Mouse (Mus musculus) large intestine, adult 2 months (tissue): ENCODE data around the gene Endov. TPM values are rescaled to one million over a fixed set of nuclear protein-coding genes. Genes with fewer than 3 reads are reported as not detected.

ENCODE experiments used
- DNase-seq: peaks from one replicate; pipeline ENCODE4 v3.0.0-alpha.2; 2012; ENCODE audit warnings: low read depth, low spot score
- WGBS: fragments of 180-500 bp; shearing (Covaris S2); methylation state at CpG from one replicate; pipeline ENCODE4 v1.1.7; 2018; 5-methylcytosine and 5-hydroxymethylcytosine counted together
- polyA plus RNA-seq: library from polyadenylated mRNA; depleted of rRNA; stranded (reverse); fragments of >200 nt; gene quantifications from 2 replicates; pipeline ENCODE4 v1.2.3, GENCODE M21; 2012; rRNA removed

The Endov gene
- 16.0 and 18.2 TPM in 2 replicates for polyA plus RNA-seq

DNA sequence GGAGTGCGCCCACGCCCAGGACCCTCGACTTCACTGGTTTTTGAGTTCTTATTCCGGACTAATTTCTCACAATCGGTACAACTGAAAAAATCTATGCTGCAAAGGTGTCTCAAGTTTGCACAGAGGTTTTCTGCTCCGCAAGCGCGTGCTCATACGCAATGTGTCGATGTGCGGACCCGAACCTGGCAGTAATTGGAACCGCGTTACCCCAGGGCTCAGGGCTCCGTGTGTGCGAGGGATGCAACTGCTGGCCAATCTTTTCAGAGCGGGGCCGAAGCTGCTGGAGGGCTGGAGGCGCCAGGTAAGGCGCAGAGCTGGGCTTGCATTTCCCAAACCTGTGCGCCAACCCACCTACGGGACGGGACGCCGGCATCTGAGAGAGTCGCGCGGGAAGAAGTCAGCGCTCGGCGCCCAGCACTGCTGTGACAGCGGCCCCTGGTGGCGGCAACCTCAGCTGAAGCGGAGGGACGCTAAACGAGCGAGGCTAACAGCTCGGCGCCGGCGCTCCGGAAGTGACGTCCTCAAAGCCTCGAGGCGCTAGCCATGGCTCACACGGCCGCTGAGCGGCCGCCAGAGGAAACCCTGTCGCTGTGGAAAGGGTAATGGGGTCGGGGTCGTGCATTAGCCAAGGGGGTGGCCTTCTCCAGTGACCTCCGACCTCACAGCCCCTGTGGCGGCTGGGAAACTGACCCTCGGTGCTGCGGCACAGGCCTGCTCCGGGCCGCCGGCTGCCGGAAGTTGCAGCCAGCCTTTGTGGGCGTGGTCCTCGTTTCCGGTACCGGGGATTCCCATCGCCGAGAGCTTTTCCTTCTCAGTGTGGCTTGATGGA, at the start of gene Endov:
Gene Endov, plus strand, starts transcription at position 487 of the 829 bp plus-strand sequence.
- DNase-seq, result peak; percentile 92
- WGBS, result 1% methylated on average over 66 of the region's 66 CpGs

DNA sequence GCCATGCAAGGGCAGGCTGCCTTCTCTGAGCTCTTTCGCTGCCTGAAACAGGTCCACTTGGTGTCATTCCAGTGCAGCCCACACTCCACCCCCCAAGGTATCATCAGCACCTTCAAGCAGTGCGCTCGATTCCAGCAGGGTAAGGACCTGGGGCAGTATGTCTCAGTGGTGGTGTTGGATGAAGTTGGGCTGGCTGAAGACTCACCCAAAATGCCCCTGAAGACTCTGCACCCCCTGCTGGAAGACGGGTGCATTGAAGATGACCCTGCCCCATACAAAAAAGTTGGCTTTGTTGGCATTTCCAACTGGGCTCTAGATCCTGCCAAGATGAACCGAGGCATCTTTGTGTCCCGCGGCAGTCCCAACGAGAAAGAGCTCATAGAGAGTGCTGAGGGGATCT, 48.9 kb upstream of the Endov start:
- DNase-seq, result no peak
- 91% methylated on average over 8 of the region's 8 CpGs for WGBS

DNA sequence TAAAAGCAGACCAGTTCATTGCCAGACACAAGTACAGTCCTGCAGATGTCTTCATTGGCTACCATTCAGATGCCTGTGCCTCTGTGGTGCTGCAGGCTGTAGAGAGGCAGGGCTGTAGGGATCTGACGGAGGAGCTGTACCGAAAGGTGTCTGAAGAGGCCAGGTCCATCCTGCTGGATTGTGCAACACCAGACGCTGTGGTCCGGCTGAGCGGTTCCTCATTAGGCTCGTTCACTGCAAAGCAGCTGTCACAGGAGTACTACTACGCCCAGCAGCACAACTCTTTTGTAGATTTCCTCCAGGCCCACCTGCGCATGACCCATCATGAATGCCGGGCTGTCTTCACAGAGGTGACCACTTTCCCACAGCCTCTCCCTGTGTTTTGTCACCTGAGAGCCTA, 47.7 kb upstream of the Endov start:
- DNase-seq, result no peak
- WGBS, result 94% methylated on average over 9 of the region's 9 CpGs

DNA sequence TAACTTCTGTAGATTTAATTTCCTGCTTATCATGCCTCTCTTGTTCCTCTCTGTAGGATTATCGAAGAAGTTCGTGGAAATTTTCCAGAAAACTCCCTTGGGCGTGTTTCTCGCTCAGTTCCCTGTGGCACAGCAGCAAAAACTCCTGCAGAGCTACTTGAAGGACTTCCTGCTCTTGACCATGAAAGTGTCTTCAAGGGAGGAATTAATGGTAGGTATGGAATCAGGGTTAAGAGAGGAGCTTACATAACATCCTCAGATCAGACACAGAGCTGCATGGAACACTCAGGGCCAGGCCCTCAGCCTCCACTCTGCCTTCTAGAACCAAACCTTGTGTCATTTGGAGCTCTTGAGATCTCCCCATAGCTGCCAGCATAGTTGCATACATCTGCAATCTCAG, 35.0 kb upstream of the Endov start:
- 80% methylated on average over 4 of the region's 4 CpGs for WGBS
- no peak for DNase-seq

DNA sequence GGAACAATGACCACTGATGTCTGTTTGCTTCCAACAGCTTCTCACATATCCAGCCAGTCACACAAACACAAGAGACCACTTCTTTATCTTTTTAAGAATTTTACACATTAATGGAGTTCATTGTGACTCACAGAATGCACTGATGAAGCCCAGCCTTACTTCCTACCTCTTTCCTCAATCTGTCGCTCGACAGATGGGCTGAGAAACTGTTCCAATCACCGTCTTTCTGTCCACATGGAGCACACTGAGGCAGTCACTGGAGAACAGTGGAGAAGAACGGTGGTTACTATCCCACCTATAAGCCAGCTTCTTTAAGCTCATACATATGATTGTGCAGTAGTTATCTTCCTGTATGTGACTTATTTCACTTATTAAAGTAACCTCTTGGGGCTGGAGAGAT, 13.3 kb upstream of the Endov start:
- WGBS, result 97% methylated on average over 4 of the region's 4 CpGs
- no peak for DNase-seq

DNA sequence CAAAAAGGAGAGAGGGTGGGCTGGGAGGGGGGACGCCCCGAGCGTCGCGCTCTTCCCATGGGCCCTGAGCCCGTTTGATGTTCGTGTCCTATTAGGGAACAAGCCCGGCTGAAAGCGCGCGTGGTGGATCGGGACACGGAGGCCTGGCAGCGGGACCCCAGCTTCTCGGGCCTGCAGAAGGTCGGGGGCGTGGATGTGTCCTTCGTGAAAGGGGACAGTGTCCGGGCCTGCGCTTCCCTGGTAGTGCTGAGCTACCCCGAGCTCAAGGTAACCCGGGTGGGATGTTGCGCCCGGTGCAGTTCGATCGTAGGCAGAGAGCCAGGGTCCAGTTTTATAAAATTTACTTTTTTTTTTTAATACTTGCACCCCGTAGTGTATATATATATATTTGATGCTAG, 542 bp downstream of the Endov start:
- WGBS, result under 1% methylated on average over 27 of the region's 27 CpGs
- DNase-seq, result no peak

DNA sequence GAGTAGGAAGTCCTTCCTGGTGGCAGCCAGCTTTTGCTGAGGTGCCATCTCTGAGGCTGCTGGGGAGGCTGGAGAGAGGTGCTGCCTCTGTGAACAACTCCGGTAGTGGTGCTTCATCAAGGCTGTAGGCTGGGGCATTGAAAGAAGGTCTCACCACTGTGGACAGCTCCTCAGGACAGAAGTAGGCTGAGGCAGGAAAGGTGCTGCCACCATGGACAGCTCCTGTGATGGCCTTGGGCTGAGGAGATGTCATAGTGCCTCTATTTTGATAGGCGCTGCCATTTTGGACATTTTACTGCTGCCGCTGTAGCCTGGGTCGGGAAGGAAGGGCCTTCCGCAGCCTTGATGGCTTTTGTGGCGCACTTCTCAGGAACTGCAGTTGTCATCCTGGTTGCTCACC, 1.7 kb downstream of the Endov start:
- DNase-seq, result no peak
- 86% methylated on average over 6 of the region's 6 CpGs for WGBS

DNA sequence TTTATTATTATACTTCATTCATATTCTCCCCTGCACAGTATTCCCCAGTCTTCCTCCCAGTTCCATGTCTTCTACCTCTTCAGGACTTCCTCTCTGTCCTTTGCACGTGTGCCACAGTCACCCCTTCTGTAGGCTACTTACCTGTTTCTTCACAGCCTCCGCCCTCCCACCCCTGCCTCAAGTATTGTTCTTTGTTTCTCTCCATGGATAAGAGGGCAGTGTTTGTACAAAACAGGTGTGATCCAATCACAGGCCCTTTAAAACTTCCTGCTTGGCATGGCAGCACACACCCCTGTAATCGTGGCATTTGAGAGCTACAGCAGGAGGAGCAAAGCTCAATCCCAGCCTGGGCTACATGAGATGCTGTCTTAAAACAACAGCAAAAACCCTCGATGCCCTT, 2.4 kb downstream of the Endov start:
- 31% methylated on average over 4 of the region's 4 CpGs for WGBS
- no peak for DNase-seq

DNA sequence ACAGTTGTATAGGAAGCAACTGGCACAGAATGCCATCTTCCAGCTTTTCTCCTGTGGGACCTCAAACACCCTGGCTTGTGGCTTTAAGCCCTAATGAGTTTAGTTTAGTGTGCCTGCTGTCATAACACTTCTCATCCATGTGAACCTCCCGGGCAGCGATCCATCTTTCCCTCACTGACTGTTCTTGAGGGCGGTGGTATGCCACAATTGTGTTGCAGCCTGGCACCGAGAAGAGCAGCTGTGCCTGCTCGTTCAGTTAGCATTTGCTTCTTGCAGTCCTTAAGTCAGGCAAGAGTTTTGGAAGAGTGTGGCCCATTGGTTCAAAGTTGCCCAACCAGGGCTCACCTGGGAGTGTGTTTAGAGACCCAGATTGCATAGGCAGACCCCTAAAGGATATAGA, 5.0 kb downstream of the Endov start:
- WGBS, result 80% methylated on average over 5 of the region's 5 CpGs
- no peak for DNase-seq

DNA sequence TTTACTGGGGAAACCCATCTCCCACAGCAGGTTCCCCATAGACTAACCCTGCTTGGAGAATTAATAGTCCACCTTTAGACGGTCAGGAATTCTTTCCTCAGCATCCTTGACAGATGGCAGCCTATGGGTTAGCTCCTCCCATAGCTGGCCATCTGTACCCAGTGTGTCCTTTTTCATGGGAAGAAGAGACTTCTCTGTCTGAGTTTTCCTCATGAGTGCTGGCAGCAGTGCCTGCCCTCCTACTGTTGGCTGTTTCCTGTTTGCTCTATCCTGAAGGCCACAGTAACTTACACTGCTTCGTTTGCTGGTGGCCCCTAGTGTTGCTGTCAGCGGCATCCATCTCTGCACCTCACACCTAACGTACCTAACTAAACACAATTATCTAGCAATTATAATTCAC, 6.3 kb downstream of the Endov start:
- 73% methylated on average over 4 of the region's 4 CpGs for WGBS
- no peak for DNase-seq

DNA sequence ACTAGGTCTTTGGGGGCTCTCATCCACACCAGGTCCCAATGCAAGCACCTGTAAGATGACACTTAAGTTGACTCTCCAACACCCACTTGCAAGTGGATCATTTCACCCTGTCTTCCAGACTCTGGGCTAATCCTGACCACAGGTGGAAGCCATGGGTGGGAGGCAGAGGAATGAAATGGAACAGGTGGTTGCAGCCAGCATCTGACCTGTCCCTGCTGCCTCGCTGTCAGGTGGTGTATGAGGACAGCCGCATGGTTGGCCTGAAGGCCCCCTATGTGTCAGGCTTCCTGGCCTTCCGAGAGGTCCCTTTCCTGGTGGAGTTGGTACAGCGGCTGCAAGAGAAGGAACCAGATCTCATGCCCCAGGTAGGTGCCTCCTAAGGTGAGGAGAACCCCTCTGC, 8.2 kb downstream of the Endov start:
- whole genome bisulfite sequencing, result 94% methylated on average over 4 of the region's 4 CpGs
- no peak for DNase-seq

DNA sequence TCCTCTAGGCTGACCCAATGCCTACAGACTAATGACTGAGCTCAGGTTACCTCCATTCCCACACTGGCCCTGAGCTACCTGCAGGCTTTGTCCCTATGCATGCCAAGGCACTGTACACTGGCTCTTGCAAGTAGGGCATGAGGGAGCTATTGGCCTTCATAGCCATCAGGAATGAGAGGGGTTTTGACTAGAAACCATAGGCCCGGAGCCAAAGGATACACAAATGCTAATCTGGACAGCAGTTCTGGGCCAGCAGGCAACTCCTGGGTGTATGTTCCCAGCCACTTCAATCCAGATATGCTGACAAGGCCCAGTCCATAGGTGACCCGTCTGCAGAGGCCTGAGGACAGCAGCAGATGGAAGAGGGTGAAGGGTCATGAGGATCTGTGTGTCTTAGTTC, 8.9 kb downstream of the Endov start:
- 83% methylated on average over 2 of the region's 2 CpGs for whole genome bisulfite sequencing
- no peak for DNase-seq

DNA sequence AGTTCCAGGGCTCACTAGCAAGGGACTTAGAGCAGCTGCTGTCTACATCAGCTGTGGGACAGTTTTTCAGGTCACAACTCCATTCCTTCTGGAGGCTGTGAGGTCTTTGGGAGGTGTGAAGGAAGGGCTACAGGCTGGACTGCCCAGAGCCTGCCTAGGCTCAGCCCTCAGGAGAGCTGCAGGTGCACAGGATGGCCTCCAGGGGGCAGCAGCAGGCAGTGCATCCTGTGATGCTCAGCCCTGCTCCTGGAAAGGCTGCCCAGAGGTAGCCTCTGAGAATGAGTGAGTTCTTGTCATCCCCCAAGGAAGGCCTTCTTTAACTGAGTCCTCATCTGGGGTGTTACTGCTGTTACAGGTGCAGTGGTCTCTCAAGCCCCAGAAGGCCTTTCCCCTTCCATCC, 12.5 kb downstream of the Endov start:
- DNase-seq, result no peak

DNA sequence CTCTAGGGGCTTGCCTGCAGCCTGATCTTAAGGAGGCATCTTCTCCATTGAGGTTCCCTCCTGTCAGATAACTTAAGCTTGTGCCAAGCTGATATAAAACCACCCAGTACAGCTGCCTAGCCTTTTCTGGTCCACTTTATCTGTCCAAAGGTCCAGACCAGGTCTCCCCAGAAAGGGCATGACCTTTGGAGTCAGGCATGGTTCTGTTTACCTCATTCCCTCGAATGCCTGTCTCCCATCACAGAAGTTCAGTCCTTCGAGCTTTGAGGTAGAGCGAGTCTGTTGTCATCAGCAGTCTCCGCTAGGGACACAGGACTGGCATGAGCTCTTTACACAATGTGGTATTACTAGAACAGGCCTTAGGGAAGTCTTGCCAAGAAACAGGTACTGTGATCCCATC, 15.2 kb downstream of the Endov start:
- 79% methylated on average over 4 of the region's 4 CpGs for WGBS
- DNase-seq, result no peak

DNA sequence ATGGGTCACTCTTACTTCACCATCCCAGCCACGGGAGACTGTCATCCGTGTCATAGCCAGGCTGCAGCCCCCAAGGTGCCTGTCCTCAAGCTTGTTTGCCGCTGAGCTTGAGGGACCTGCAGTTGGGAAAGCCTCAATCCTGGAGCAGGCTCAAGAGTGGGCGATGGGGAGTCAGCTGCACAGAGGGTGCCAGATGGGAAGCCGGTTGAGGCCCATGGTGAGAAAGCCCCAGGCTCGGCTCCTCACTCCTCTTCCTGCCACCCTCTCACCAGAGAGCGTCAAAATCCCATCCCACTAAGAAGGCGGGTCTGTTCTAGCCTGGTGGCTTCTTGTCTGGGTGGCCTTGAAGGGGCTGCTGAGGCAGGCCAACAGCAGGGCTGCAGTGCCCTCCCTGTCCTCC, 16.6 kb downstream of the Endov start:
- 89% methylated on average over 8 of the region's 8 CpGs for WGBS
- DNase-seq, result no peak

DNA sequence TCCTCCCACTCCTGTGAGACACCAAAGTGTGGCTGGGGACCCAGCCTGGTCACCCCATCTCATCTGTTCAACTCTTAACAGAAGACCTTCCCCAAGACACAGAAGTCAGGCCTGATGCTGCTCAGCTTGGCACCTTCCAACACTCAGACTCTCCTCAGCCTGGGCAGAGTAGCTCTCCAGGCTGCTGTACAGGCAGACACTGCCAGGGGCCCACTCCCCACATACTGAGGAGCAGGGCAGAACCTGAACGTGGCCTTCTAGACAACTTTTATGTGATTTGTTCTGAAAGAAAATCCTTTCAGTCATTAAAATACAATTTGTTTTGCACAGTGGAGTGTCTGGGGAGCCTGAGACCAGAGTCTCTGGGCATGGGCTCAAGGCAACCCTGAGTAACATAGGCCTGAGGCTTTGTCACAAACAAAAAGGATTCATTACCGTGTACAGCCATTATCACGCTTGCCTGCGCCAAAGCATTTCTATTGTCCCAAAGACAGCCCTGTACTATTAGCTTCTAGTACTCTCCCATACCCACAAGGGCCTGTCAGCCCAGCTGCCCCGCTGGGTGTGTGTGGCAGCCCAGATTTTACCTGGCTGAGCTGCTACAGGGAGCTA, 18.1 kb downstream of the Endov start:
- no peak for DNase-seq
- 64% methylated on average over 5 of the region's 5 CpGs for WGBS

DNA sequence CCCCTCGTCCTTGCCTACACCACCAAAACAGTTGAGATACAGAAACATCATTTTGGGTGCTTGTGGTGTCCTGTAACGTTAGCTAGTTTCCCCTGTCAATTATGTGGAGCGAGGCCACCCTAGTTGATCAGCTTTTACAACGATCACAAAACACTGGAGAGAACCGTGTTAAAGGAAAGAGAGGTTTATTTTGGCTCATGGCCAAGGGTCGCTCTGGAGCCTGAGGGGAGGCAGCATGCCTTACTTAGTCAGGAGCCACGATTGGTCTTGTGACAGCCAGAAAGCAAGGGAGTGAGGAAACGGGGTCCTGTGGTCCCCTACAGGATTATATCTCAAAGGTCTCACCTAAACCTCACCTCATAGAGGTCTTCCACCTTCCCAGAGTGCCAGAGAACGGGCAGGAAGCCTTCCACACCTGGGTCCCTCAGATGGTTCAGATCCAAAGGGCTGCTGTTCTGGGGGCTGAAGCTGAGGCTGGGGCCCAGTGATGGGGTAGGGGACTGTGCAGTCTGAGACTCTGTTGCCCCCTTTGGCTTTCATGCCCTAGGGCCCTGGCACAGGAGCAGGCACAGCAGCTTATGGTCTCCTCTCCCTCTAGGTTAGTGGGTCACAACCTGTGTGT, 22.0 kb downstream of the Endov start:
- no peak for DNase-seq
- WGBS, result 20% methylated on average over 9 of the region's 9 CpGs

DNA sequence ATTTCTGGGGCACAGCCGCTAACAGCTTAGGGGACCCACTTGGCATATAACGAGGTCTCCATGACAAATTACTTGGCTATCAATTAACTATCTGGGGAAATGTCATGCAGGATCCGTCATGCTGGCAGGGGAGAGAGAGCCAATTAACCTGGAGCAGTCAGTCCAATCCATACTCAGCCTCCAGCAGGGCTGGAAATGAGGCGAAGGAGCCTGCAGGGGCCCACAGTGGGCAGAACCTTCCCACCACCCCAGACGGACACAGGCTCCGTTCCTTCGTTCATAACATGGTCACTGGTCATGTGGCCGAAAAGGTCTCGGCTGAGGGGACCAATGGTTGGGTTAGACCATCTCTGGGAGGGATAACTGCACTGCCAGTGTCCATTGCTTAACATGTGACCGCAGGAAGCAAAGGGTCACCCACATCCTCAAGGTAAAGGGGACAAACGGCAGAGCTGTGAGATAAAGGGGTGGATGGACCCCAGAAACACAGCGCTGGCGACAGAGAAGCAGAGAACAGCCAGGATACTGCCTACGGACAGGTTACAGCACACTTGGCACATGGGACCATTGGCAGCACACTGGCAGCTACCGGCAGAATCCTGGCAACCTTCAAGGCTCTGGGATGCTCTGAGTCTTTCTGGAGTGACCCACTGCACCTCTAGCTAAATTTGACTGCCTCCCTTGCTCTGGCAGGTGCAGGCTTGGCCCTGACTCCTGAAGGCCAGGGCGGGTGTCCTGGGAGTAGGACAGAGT, 23.1 kb downstream of the Endov start:
- DNase-seq, result no peak
- 53% methylated on average over 16 of the region's 16 CpGs for WGBS

DNA sequence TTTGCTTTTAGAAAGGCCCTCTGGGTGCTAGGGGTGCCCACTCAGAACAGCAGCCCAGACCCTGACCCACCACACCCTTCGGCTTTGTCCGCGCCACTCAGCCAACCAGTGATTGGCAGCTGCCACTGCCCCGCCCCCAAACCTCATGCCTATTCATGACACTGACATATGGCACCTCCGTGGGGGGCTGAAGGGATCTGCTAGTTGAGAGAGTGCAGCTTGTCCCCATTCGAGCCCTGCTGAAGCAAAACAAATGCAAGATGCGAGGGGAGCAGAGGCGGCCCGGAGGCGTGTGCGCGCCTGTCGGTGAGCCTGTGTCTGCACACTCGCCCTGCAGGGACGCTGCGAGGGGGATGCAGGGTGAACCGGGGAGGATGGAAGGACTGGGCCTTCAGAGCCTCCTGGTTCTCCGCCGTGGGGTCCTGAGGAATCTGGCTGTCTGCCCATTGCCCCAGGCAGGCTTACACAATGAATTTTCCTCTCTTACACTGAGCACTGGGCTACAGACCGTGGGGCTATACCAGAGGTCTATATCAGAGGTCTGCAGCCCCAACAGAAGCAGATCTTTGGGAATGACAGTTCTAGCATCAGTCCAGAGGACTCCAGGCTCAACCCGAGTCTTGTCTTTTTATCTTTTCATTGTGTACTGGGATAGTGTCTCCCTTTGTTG, 24.0 kb downstream of the Endov start:
- 12% methylated on average over 21 of the region's 21 CpGs for WGBS
- no peak for DNase-seq
